Mouse (Mus musculus): ENCODE results near the gene Rab5b.

Rab5b gene

DNA sequence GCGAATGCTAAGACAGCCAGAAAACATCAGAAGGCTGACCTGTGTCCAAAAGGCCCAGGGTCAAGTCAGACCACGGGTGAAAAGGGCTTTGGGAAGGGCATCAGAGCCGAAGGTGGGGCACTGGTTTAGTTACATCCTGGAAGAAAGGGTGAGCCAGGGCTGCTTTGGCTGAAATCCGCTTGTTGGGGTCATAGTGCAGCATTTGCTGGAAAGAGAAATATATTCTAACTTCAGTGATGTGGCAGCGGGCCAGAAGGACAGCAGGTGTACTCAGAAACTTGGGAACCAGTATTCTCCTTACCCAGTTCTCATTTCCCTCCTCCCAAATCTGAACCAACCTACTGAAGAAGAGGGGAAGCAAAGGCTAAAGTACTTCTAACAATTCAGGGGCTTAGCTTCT, 2.9 kb upstream of the Rab5b start:
- DNase-seq = peak; percentile 72 to 78

DNA sequence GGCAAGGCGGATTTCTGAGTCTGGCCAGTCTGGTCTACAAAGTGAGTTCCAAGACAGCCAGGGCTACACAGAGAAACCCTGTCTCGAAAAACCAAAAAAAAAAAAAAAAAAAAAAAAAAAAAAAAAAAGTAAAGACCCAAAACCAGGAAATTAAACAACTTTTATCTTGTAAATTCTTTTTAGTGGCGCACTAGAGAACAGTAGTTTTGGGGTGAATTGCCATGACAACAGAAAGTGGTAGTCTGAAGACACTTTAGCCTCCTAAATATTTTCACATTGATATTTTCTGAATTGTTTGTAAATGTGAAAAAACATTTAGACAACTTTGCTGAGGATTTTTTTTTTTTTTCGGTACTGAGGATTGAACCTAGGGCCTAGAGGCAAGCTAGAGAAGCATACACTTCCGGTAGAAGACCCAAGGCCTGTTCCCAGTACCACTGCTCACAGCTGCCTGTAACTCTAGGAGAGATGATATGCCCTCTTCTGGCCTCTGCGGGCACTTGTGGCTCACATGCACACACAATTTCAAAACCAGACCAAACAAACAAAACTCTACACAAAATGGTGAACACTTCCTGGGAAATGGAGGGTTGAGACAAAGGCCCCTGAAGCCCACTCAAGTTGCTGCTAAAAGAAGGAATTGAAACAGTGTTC, 1.1 kb upstream of the Rab5b start:
- DNase-seq = no peak

DNA sequence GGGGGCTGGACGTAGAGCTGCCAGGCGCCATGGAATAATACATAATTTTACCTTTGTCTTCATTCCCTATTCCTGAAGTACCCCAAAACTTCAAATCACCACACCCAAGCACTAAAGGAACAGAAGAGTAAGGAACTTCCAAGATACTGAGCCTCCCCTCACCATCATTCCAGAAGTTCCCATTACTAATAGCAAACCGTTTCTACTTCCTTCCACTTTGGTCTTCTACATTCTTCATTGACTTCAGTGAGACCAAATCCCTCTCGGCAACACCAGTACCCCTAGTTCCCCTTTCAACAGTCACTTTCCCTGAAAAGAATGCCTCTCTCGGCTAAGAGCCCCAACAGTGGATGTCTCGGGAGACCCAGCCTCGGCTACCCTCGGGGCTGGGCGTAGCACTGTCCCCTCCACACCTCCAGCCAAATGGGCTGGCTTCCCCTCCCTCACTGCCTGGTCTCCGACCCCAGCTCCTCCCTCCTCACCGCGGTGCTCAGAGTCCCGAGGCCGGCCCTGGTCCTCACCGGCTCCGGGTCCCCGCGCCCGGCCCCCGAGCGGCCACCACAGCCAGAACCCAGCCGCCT, 563 bp downstream of the Rab5b start:
- DNase-seq = no peak

GRCm38 (mm10) chr10:128674469-128675008, 21.5 kb downstream of the Rab5b start:
- DNase-seq = peak; percentile 52 to 53

- DNase-seq = peak; percentile 86 to 92
Measured at GRCm38 (mm10) chr10:128673763-128674468, 22.1 kb downstream of the Rab5b start, which contains the start of gene Suox. TSS of gene Suox (minus strand) at chr10:128674073.

DNA sequence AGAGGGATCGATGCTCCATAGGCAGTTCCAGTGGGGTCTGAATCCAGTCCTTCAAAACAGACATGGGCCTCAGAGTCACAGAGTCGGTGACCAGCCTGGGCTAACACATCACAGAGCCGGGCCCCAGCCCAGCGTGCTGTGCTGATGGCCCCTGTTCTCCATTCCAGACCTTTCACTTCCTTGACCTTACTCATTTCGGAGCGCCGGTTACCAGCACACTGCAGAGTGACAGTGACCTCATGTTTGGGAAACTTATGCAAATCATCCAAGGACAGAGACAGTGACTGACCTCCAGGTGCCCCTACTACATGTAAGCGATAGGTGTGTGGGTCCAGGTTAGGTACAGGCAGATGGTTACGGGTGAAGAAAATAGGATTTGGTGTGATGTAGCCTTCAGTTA, 24.9 kb downstream of the Rab5b start:
- DNase-seq = no peak

- peak; percentile 80 to 92 for DNase-seq
Measured at GRCm38 (mm10) chr10:128668790-128669672, 27.0 kb downstream of the Rab5b start.

DNA sequence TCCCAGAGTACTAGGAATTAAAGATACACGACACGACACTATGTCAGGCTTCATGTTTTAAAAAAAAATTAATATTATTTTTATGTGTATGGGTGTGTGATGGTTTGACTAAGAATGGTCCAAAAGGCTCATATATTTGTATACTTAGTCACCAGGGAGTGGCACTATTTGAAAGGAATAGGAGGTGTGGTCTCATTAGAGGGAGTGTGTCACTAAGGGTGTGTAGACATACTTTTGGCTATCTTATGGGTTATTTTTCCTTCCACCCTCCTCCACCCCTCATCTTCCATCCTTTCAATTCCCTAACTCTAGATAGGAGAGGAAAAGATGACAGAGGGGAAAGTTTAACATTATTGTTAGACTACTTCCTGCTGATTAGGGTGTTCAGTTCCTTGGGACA, 30.3 kb downstream of the Rab5b start:
- no peak for DNase-seq

DNA sequence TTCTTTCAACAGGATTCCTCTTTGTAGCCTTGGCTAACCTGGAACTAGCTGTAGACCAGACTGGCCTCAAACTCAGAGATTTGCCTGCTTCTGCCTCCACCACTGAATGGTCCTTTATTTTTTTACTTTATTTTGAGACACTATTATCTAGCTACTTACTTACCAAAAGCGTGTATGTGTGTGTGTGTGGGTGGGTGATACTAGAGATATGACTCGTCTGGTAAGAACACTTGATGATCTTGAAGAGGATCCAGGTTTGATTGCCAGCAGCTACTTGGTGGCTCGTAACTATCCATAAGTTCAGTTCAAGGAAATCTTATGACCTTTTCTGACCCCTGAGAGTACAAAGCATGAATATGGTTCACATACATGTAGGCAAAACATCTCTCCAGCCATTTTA, 30.8 kb downstream of the Rab5b start:
- DNase-seq = no peak

GRCm38 (mm10) chr10:128664808-128665207, 31.3 kb downstream of the Rab5b start:
- DNase-seq = no peak

GRCm38 (mm10) chr10:128663441-128664220, 32.4 kb downstream of the Rab5b start:
- no peak for DNase-seq

DNA sequence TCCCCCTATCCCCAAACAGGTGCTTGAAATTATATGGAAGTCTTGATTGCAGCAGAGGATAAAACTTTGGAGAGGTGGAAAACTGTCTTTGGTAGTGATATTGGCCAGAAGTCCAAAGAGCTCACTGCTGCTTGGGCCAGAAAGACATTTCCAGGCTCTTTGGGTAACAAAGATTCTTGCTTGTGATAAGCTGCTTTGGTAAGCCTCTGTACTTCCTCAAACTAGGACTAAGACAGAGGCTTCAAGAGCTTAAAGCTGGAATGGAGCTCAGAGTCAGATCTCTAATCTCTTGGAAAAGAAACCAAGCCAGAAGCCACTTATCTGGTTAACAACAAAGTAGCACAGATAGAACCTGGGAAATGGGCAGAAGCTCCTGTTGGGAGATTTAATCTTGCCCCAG, 33.6 kb downstream of the Rab5b start:
- no peak for DNase-seq

DNA sequence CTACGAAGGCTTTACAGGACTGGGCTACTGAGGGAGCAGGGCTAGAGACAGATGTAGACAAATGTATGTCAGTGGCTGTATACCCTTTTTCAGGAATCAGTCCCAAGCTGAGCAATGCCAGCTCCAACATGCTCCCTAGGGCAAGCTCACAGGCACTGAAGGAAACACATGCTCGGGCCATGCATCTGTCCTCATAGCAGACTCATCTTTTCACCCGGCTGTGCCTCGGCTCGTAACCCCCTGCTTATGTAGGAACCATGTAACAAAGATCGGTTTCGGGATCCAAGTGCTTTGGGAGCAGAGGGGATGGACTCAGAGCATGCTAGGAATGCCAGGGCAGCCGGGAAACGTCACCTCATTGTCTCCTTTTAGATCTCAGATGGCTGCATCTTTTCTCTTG, 36.6 kb downstream of the Rab5b start:
- no peak for DNase-seq

DNA sequence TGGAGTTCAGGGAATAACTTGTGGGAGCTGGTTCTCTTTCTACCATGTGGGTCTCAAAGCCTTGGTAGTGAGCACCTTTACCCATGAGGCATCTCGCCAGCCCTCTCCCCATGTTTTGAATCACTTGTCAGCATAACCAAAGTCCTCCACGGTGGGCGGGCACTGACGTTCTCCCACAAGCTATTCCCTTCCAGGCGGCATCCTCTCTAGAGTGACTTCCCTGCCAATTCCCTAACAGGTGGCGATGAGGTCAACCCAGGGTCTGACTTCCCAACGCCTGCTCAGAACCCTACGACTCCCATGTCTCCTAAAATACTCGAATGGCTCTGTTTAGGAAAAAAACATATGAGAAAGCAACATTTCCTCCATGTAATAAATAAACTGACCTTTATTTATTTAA, 38.2 kb downstream of the Rab5b start:
- DNase-seq = peak; percentile 56 to 76

- peak; percentile 31 to 49 for DNase-seq
Measured at GRCm38 (mm10) chr10:128656731-128657130, 39.3 kb downstream of the Rab5b start.

GRCm38 (mm10) chr10:128655254-128655653, 40.8 kb downstream of the Rab5b start:
- peak in 1 of 2 experiments; percentile 21 for DNase-seq

DNA sequence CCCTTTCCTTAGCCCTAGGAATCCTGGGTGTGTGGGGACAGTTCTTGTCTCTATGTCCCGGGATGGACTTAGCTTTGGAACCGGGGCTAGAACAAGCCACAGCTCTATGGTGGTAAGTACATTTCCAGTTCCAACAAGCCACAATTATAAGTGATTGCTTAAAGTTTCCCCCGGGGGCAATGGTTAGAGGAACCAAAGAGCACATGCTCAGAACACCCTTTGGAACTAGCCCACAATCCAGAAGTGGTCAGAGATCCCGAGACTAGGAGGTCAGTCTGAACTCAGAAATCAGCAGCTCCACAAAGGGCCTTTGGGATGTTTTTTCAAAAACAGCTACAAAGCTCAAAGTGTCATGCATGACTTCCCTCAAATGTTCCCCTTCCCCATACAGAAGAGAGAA, 42.2 kb downstream of the Rab5b start:
- DNase-seq = peak; percentile 58 to 81

DNA sequence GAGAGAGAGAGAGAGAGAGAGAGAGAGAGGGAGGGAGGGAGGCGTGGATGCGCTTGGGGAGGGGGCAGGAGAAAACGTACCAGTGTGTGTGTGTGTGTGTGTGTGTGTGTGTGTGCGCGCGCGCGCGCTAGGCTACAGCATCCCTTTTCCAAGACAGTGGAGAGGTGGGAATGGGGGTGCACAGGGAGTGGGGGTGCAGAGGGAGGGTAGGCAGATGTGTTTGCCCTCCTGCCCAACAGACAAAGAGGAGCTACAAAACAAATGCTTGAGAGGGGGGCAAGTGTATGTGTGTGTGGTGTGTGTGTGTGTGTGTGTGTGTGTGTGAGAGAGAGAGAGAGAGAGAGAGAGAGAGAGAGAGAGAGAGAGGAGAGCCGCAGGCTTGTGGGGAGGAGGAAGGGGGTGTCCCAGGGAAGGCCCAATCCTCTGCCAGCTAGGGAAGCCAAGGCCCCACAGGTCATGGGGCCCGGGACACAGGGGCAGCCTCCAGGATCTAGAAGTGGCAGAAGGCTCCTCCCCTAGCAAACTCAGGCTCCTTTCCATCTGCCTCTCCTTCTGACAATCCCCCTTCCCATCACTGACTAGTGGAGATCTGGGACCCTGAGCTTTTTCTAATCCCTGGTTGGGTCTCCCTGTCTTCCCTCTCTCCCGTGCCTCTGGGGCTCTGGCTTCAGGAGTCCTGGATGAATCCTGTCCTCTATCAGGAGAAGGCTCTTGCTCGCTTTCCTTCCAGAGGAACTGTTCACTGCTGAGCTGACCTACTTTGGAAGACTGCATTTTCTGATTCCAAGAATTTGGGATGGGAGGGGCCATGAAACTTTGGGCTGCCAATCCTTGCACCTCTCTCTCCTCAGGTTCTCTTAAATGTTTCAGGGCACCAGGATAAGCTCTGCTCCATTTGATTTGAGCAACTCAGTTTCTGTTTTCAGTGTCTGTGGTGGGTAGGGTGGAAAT, 49.6 kb downstream of the Rab5b start:
- DNase-seq = peak; percentile 44 to 66

DNA sequence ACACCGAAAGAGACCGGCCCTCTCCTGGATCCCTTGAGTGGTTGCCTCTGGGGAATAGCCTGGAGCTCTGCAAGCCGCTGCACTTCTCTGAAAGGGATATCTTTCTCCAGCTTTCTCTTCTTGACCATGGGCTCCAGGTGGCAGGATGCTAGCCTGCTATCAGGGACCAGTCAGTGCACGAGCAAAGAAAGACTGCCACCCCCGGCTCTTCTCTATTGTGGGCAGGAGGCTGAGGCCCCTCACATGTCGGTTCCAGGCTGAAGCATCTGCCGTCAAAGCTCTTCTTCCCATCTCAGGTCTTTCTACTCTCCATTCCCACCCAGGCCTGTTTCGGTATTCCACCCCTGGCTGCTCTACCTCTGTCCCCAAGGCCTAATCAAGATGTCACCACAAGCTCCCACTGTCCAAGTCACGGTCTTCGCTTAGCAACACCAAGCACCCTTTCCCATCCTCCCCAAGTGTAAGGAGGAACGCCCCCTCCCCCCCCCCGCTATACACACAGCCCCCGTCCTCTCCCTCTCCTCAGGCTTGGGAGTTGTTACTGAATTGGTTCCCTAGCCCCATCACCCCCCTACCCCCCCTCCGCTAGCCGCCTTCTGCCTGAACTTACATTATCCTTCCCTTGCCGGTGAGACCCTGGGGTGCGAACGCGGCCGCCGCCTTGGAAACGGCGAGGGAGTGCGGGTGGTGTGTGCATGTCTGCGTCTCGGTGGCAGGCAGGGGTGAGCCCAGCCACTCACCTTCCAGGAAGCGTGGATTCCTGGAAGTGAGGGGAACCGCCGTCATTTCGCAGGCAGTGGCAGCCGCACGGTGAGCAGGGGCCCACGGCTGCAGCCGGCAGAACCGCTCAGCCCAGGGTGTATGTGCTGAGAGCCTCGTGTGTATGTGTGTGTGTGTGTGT, 50.7 kb downstream of the Rab5b start, which contains the start of gene Ikzf4:
Ikzf4 (minus strand) TSS at position 881 of the 901 bp plus-strand sequence.
- peak; percentile 23 to 62 for DNase-seq

GRCm38 (mm10) chr10:128642749-128643148, 53.3 kb downstream of the Rab5b start:
- no peak for DNase-seq

All from kidney, postnatal 36 days (tissue).